Mouse (Mus musculus) neural tube, embryonic 14.5 days (tissue): Measurements from ENCODE around the gene Acads. TPM values are rescaled to one million over a fixed set of nuclear protein-coding genes. Genes with fewer than 3 reads are reported as not detected.
A peak's percentile ranks its signal among the peaks of the same experiment; 100 is the strongest.

ENCODE experiments used
- ATAC-seq: fragments of 200-750 bp; cut with Nextera tagmentation; 2 replicates; pipeline ENCODE4 v1.8.0; 2017; ENCODE audit warnings: low read depth, mild to moderate bottlenecking, moderate TSS enrichment, moderate library complexity
- H3K27ac ChIP-seq: fragments of 300-500 bp; sonication (generic); 2 replicates; pipeline ENCODE4 v1.5.1; 2014; ENCODE audit warnings: low read depth, mild to moderate bottlenecking, control low read depth, low read length, moderate library complexity, mixed read lengths
- H3K27me3 ChIP-seq: fragments of 300-500 bp; sonication (generic); 2 replicates; pipeline ENCODE4 v1.6.1; 2014; ENCODE audit warnings: low read length; ENCODE audit not compliant: control insufficient read depth, insufficient read depth
- H3K36me3 ChIP-seq: fragments of 300-500 bp; sonication (generic); 2 replicates; pipeline ENCODE4 v1.6.1; 2014; ENCODE audit warnings: low read length, mixed read lengths; ENCODE audit not compliant: control insufficient read depth, insufficient read depth
- H3K4me1 ChIP-seq: fragments of 300-500 bp; sonication (generic); 2 replicates; pipeline ENCODE4 v1.6.1; 2014; ENCODE audit warnings: low read length; ENCODE audit not compliant: control insufficient read depth, insufficient read depth
- H3K4me2 ChIP-seq: fragments of 300-500 bp; sonication (generic); 2 replicates; pipeline ENCODE4 v1.6.1; 2014; ENCODE audit warnings: mild to moderate bottlenecking, low read depth, low read length, control low read depth
- H3K4me3 ChIP-seq: fragments of 300-500 bp; sonication (generic); 2 replicates; pipeline ENCODE4 v1.5.1; 2014; ENCODE audit warnings: low read depth, low read length, control low read depth, mixed read lengths
- H3K9ac ChIP-seq: fragments of 300-500 bp; sonication (generic); replicated peaks from 2 replicates; pipeline ENCODE4 v1.6.1; 2014; ENCODE audit warnings: low read depth, mild to moderate bottlenecking, control low read depth, low read length, mixed read lengths
- H3K9me3 ChIP-seq: fragments of 300-500 bp; sonication (generic); 2 replicates; pipeline ENCODE4 v1.6.1; 2016; ENCODE audit warnings: low read length; ENCODE audit not compliant: control insufficient read depth
- WGBS: fragments of 180-500 bp; shearing (Covaris S2); extraction: QIAGEN DNeasy Blood & Tissue Kit; methylation state at CpG from one replicate; pipeline ENCODE4 v1.1.7; 2014; 5-methylcytosine and 5-hydroxymethylcytosine counted together
- polyA plus RNA-seq: library from polyadenylated mRNA; unstranded; fragments of >200 nt; fragmentation: Nextera tagmentation; extraction: Ambion mirVana; gene quantifications from 2 replicates; pipeline ENCODE4 v1.2.1, GENCODE M21; 2014

Acads gene
- polyA plus RNA-seq, 1 experiment from 2014 or later: 11.3 TPM

DNA sequence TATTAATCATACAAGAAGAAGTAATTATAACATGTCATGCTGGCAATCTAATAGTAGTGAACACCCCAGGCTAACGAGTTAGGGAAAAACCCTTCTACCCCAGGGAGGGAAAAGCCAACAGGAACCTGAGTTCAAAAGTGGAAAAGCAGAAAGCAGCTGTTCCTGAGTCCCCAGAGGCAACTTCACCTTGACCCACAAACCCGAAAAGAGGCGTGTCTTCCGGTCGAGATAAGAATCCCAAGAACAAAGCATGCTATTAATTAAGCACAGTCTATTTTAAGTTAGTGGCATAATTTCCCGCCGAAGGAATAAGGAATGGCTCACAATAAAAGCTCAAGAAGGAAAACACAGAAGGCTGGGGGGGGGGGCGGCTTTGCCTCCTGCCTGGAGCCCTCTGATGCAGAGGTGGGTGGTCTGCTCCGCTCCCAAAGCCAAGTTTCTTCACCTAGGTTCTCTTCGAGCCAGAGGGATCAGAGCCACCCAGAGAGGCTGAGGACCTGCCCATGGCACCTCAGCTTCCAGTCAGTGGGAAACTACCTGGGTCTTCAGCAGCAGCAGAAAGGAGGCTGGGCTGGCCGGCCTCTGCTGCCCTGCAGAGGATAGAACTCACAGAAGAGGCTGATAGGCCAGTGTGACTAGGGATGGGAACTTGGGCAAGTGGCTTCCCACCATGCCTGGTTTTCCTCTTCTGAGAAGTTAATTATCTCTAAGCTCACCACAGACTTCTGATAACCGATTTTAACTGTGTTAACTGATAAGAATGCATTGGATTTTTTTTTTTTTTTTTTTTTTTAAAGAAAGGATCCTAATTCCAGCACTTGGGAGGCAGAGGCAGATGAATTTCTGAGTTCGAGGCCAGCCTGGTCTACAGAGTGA is 42.2 kb upstream of the Acads start:
- Histone ChIP-seq H3K9ac (no peak overlapping the region), H3K27me3 (no peaks in the 10 kb centered on the region), H3K9me3 (no peaks in the 10 kb centered on the region), H3K27ac (no peak overlapping the region), H3K36me3 (no peaks in the 10 kb centered on the region), H3K4me1 (peaks cover 14% of the 10 kb centered on the region), H3K4me3 (no peak overlapping the region), H3K4me2 (no peak overlapping the region)
- no peak for ATAC-seq
- WGBS: 59% methylated on average over 13 of the region's 13 CpGs

DNA sequence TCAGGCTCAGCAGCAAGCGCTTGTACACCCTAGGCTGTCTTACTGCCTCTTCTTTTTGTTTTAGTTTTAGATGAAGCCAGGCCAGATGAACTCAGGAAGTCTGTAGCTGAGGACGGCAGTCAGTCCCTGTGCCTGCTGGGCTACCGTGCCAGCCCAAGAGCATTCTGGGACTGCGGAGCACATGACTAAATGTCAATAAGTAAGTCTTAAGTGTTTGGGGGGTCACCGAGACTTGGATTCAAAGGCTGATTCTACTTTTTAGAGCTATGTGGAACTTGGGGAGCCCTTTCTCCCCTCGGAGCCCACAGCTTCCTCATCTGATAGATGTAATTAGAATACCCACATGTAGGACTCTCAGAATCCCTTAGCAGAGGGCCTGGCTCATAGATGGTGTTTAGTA is 41.5 kb upstream of the Acads start:
- H3K4me3 ChIP-seq: no peak overlapping the region
- WGBS: 82% methylated on average over 6 of the region's 6 CpGs
- no peak overlapping the region for H3K27ac ChIP-seq
- no peak overlapping the region for H3K4me2 ChIP-seq
- no peaks in the 10 kb centered on the region for H3K36me3 ChIP-seq
- peaks cover 20% of the 10 kb centered on the region for H3K4me1 ChIP-seq
- no peaks in the 10 kb centered on the region for H3K9me3 ChIP-seq
- ATAC-seq: no peak
- H3K9ac ChIP-seq: no peak overlapping the region
- H3K27me3 ChIP-seq: no peaks in the 10 kb centered on the region

DNA sequence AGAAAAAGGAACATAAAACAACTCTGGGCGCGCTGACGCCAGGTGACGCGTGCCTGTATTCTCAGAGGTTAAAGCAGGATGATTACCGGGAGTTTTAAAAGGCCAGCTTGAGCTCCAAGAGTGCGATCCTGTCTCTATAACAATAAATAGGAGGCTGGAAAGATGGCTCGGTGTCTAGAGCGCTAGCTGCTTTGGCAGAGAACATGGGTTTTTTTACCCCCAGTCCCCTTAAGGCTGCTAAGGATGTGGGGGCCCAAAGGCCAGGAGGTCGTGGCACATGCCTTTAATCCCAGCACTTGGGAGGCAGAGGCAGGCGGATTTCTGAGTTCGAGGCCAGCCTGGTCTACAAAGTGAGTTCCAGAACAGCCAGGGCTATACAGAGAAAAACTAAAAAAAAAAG is 40.0 kb upstream of the Acads start:
- WGBS: 31% methylated on average over 12 of the region's 12 CpGs
- ATAC-seq: no peak

DNA sequence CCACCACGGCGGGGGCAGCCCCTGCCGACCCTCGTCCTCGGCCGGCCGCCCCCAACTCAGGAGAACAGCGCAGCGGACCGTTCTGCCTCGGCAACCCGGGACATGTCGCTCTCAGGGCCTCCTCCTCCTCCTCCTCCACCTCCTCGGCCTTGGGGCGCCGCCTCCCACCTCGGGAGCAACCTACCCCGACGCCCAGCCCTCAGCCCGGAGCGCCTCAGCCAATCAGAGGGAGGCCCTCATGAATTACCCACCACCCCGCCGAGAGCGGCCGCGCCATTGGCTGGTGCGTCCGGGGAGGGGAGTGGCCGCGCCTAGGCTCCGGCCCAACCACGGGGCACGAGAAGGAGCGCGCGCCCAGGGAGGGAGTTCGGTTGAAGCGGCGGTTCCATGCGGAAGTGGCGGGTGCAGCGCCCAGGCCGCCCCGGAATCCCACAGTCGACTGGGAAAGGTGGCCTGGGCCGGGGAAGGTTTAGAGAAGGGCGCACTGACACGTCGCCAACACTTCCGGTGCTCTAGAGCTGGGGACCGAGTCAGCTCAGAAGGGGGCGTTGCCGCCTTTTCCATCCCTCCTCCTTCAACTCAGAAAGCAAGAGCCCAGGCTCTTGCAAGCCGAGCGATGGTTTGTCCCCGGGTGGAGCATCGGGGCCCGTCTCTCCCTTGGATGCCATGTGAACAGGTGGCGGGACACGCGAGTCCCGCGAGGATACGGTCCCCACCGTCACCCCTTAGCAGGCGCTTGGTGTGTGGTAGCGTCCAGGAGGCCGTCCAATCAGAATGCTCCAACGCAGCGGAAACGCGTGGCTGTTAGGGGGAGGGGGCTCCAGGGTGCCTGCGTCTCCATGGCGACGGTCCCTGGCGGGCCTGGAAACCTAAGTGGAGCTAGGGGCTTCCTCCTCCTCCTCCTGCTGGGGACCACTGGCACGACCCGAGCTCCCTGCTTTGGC is 39.2 kb upstream of the Acads start, which contains the start of gene Mlec:
Gene Mlec (minus strand): TSS at position 140 of the 944 bp plus-strand sequence.
- H3K4me1 ChIP-seq: peaks cover 34% of the 10 kb centered on the region
- WGBS: under 1% methylated on average over 64 of the region's 78 CpGs
- H3K27ac ChIP-seq: peak within 1 kb of the TSS; percentile 98
- peak within 1 kb of the TSS; percentile 97 for H3K4me3 ChIP-seq
- H3K9me3 ChIP-seq: no peaks in the 10 kb centered on the region
- H3K9ac ChIP-seq: peak within 1 kb of the TSS; percentile 95
- no peaks in the 10 kb centered on the region for H3K36me3 ChIP-seq
- H3K27me3 ChIP-seq: no peaks in the 10 kb centered on the region
- ATAC-seq: peak; percentile 97
- H3K4me2 ChIP-seq: peak within 1 kb of the TSS; percentile 95

More for the DNA sequence above, 40.0 kb upstream of the Acads start:
- peak overlapping the region; percentile 95 for H3K9ac ChIP-seq
- peak overlapping the region; percentile 98 for H3K27ac ChIP-seq
- peak overlapping the region; percentile 67 for H3K4me2 ChIP-seq
- H3K9me3 ChIP-seq: no peaks in the 10 kb centered on the region
- no peaks in the 10 kb centered on the region for H3K27me3 ChIP-seq
- peak overlapping the region; percentile 97 for H3K4me3 ChIP-seq
- H3K4me1 ChIP-seq: peaks cover 34% of the 10 kb centered on the region
- no peaks in the 10 kb centered on the region for H3K36me3 ChIP-seq

DNA sequence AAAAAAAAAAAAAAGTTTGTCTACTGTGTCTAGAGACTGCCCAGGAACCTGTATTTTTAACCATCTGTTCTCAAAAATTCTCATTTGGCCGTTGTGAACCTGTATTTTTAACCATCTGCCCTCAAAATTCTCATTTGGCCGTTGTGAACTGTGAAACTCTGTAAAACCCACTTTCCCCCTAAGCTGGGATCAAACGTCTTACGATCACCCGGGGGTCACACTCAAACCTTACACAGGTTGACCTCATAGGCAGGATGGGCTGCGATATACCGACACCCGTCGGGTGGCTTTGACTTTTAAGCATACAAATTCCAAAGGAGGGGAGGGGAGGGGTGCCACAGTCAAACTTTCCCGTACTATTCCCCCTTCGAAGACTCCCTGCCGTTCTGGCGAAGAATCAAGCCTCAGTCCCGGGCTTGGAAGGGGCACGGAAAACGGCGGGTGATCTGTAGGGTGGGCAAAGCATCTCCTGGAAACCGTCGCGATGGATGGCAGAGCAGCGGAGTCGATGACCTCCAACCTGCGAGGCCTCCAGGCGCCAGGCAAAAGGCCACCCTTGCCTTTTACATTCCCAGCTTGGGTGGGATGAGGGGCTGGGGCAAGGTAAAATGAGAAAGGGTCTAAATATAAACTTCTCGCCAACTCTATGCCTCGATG is 37.9 kb upstream of the Acads start:
- no peaks in the 10 kb centered on the region for H3K9me3 ChIP-seq
- H3K4me3 ChIP-seq: peak overlapping the region; percentile 97
- no peak for ATAC-seq
- peaks cover 34% of the 10 kb centered on the region for H3K4me1 ChIP-seq
- H3K36me3 ChIP-seq: no peaks in the 10 kb centered on the region
- peak overlapping the region; percentile 95 for H3K9ac ChIP-seq
- 2% methylated on average over 26 of the region's 26 CpGs for WGBS
- H3K27me3 ChIP-seq: no peaks in the 10 kb centered on the region
- peak overlapping the region; percentile 95 for H3K4me2 ChIP-seq
- H3K27ac ChIP-seq: 0 out of 2 replicates have a peak overlapping the region, but pooled peaks have one; percentile 34

DNA sequence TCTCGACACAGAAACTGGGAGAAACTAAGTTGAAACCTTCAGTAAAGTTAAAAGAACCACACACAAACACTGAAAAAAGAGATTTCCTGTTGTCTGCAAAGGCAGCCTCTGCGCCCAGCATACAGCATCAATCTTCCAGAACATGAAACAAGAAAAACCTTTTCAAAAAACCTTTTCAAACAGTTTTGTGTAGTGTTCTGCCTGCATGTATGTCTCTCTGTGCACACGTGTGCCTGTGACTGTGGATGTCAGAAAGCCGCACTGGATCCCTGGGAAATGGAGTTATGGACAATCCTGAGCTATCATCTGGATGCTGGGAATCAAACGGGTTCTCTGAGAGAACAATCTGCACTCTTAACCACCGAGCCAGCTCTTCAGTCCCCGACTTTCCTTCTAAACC is 37.3 kb upstream of the Acads start:
- WGBS: 61% methylated on average over 7 of the region's 7 CpGs
- no peaks in the 10 kb centered on the region for H3K36me3 ChIP-seq
- peak overlapping the region; percentile 97 for H3K4me3 ChIP-seq
- H3K9me3 ChIP-seq: no peaks in the 10 kb centered on the region
- no peak overlapping the region; the same call in 1 of the 2 replicates for H3K9ac ChIP-seq
- no peak for ATAC-seq
- H3K27ac ChIP-seq: no peak overlapping the region
- peak overlapping the region; percentile 95; the same call in 1 of the 2 replicates for H3K4me2 ChIP-seq
- H3K4me1 ChIP-seq: peaks cover 34% of the 10 kb centered on the region
- H3K27me3 ChIP-seq: no peaks in the 10 kb centered on the region

DNA sequence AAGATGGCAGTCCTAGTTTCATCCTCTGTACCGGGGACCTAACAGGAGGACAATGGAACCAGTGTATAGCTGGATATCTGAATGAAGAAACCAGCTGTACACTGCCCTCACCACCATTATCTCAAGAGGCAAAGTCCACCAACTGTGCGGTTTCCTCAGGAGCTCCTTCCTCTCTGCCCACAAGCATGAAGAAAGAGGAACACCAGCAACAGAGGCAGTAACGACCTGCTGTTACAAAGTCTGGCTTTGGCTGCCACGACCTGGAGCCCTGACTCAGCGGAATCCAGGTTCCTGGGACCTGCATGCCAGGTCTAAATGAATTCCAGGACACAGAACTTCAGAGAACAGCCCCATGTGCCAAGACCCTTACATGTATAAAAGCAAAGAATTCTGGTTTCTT is 36.7 kb upstream of the Acads start:
- peak overlapping the region; percentile 22; the same call in 1 of the 2 replicates for H3K9ac ChIP-seq
- WGBS: 34% methylated on average over 5 of the region's 5 CpGs
- peak overlapping the region; percentile 95 for H3K4me2 ChIP-seq
- H3K4me1 ChIP-seq: peaks cover 34% of the 10 kb centered on the region
- peaks cover 2% of the 10 kb centered on the region; the same call in 1 of the 2 replicates for H3K36me3 ChIP-seq
- no peaks in the 10 kb centered on the region for H3K9me3 ChIP-seq
- no peak for ATAC-seq
- H3K4me3 ChIP-seq: peak overlapping the region; percentile 1; the same call in 1 of the 2 replicates
- no peaks in the 10 kb centered on the region for H3K27me3 ChIP-seq
- H3K27ac ChIP-seq: no peak overlapping the region

DNA sequence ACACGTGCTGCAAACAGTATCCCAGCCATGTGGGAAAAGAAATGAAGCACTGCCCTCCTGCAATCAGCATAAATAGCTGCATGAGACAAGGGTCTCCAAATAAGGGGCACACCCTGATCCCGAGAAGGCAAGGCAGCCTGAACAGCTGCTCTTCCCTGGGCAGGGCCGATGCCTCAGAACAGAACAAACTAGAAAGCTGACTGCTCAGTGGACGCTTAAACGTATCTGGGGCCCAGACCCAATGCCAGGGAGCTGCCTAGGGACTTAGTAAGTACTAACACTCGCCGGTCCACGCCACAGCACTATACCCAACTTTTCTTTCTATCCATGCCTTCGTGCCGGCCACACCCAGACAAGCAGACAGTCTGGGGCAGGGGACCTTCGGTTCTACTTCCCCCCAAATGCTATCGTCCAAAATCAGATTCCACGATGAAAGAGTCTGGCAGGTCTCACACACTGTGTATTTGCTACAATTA is 36.0 kb upstream of the Acads start:
- H3K27ac ChIP-seq: no peak overlapping the region
- no peak overlapping the region for H3K4me3 ChIP-seq
- 73% methylated on average over 13 of the region's 13 CpGs for WGBS
- H3K9ac ChIP-seq: peak overlapping the region; percentile 22; the same call in 1 of the 2 replicates
- no peaks in the 10 kb centered on the region for H3K27me3 ChIP-seq
- peaks cover 9% of the 10 kb centered on the region; the same call in 1 of the 2 replicates for H3K36me3 ChIP-seq
- H3K9me3 ChIP-seq: no peaks in the 10 kb centered on the region
- H3K4me2 ChIP-seq: peak overlapping the region; percentile 95
- peaks cover 34% of the 10 kb centered on the region for H3K4me1 ChIP-seq
- ATAC-seq: no peak
